Mouse (Mus musculus) stomach, postnatal 0 days (tissue): ENCODE results near the gene Glcci1.

Experiments
- CTCF ChIP-seq: IDR thresholded peaks from 2 replicates; pipeline ENCODE4 v1.5.1; 2016; ENCODE audit warnings: antibody characterized with exemption, low read depth, mild to moderate bottlenecking, moderate library complexity
- EP300 ChIP-seq: optimal IDR thresholded peaks from 2 replicates; pipeline ENCODE3; 2016; ENCODE audit warnings: antibody characterized with exemption

DNA sequence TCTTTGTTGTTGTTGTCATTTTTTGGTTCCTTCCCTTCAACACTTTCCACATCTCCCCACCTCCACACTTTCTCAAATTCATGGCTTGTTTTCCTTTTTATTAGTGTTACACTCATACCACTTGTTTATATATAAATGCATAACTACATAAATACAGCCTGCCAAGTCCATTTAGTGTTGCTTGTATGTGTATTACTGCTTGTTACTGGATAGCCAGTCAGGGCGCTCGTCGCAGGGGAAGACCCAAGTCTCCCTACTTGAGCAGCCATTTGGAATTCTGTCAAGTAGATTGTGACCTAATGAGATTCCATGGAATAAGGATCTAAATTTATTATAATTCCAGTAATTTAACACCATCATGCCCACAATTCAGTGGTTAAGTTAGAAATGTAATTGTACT is 10.3 kb downstream of the Glcci1 start:
- TF ChIP-seq CTCF (no peak), EP300 (no peak)
